Mouse (Mus musculus): Measurements from ENCODE around the gene Mageb18.
"Not testable (repeated sequence)": the region's sequence is repeated elsewhere in the genome, so short reads cannot be mapped to it uniquely, and the experiment has no call there.

The Mageb18 gene

DNA sequence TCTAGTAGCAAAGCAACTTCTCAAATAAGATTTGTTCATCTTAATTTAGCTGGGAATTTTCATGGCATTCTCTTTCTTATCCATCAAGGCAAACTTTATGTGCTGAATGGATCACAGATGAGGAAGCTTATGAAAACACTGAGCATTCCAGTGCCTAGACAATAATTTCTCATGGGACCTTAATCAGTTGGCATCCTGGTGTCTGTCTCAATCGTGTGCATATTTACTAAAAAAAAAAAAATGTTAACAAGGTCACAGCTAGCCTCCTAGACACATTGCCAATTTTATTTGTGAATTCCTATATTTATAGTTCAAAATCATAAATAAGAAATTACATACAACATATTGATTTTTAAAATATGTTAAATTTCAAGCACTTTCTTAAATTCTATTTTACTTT, at the start of gene Mageb18:
TSS of gene Mageb18 (minus strand) at position 101 of the 400 bp plus-strand sequence.
- DNase-seq (ENCODE audit: low spot score) = no peak

- no peak for DNase-seq (ENCODE audit: low spot score)
Observed at GRCm38 (mm10) chrX:92612788-92613187, 13.4 kb upstream of the Mageb18 start.

- DNase-seq (ENCODE audit: low spot score) = no peak
Observed at GRCm38 (mm10) chrX:92610466-92610865, 11.1 kb upstream of the Mageb18 start.

GRCm38 (mm10) chrX:92597324-92597723, 2.0 kb downstream of the Mageb18 start:
- peak; percentile 36 for DNase-seq (ENCODE audit: low spot score)

GRCm38 (mm10) chrX:92527826-92528225, 71.5 kb downstream of the Mageb18 start:
- no peak for DNase-seq (ENCODE audit: low spot score)

DNA sequence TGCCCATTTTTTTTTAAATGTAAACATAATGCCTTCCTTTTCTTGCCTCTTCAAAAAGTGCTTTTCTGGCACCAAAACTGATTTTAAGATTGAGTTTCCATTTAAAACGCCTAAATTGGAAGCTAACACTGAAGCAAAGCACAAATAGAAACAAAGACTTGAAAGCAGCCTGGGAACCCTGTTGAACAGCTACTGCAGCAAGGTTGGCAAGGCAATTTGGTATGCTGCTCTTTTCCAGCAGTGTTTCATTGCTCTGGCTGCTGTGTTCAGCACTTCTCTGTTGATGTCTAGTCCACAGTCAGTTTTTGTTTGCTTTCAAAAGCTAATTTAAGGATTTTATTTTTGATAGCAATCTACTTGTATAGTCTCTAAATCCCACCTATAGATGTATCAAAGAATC, 101.1 kb downstream of the Mageb18 start:
- DNase-seq (ENCODE audit: low spot score) = no peak

DNA sequence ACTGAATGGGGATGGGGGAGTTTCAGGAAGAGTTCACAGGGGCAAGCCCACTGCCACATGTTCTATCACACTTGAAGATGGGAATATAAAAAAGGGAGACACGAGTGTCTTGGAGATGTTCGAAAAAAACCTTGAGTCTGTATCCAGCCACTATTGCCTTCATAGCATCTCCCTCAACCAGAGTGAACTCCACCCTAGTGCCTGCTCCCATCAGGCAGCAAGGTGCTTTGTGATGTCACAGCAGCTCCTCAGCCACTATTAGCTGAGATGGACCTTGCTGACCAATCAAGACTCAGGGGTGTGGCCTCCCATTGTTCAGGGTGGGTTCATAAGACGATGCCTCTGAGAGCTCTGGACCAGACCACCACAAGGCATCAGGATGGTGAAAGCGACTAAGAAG, 109.7 kb downstream of the Mageb18 start, which contains the start of gene Gm5941:
TSS of gene Gm5941 (plus strand) at position 301 of the 400 bp plus-strand sequence.
- DNase-seq (ENCODE audit: low spot score) = not testable (repeated sequence)

DNA sequence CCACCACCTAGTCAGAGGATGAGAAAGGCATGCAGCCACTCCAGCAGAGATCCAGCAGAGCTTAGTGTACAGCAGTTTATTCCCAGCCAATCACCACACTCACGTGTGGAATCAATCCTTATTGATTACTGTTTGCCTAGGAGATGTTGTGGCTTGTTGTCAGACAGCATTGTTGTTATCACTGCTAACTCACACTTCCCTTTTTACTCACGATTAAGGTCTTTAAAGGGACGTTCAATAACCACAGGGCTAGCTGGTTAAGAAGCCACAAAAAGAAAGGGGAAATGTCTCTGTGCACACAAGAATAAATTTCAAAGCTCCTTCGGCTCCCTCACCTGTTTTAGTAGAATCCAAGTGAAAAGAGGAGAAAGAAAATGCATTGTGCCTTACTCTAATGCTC, 134.6 kb downstream of the Mageb18 start:
- DNase-seq (ENCODE audit: low spot score) = no peak

GRCm38 (mm10) chrX:92460496-92460895, 138.9 kb downstream of the Mageb18 start:
- no peak for DNase-seq (ENCODE audit: low spot score)

- no peak for DNase-seq (ENCODE audit: low spot score)
Observed at GRCm38 (mm10) chrX:92387384-92387783, 212.0 kb downstream of the Mageb18 start.

GRCm38 (mm10) chrX:92342924-92343323, 256.4 kb downstream of the Mageb18 start:
- DNase-seq (ENCODE audit: low spot score) = peak; percentile 68

- no peak for DNase-seq (ENCODE audit: low spot score)
Observed at GRCm38 (mm10) chrX:92340906-92341305, 258.5 kb downstream of the Mageb18 start.

GRCm38 (mm10) chrX:92339551-92339950, 259.8 kb downstream of the Mageb18 start:
- DNase-seq (ENCODE audit: low spot score) = no peak

DNA sequence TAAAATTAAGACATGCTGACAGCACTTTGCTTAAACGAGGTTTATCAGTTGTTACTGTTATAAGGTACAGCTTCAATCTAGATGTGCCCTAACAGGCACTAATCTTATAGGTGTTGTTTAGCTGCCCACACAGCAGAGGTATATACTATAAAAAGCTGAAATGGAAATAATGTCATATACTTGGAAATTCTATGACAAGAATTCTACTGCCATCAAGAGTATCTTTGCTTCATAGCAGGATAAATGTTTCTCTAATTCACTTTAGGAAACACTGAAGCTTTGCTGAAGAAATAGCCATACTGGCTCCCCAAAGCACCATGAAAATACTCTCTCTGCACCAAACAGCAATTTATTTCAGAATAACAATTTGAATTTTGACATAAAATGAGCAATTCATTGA, 265.9 kb downstream of the Mageb18 start:
- DNase-seq (ENCODE audit: low spot score) = no peak

- DNase-seq (ENCODE audit: low spot score) = no peak
Observed at GRCm38 (mm10) chrX:92323599-92323998, 275.8 kb downstream of the Mageb18 start.

DNA sequence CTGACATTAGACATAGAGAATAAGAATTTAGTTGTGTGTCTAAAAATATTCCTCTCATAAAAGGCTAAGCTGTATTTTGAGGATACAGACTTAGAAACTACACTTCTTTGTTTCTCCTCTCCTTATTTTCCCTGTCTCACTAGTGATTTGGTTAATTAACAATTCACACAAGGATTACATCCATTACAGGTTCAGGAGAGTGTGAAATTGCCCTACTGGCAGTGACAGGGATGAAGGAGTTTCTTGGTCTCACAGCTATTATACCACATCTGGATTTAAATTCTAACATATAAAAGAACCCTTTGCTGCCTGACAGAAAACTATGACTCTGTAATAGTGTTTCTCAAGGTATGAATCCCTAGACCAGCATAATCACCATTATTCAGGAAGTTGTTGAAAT, 318.8 kb downstream of the Mageb18 start:
- DNase-seq (ENCODE audit: low spot score) = no peak

All from testis, postnatal 10 days (tissue).